Comparison of ENCODE assay signal across 24 mouse cellular contexts in genomic region chr6:104787502-104787901, GRCm38 (mm10).
DNase-seq lines count a peak whose midpoint lies in the region; ATAC-seq lines count a peak whose summit lies in the region.
"Had no signal": no experiment of that assay in that cellular context is flagged by ENCODE, and none has a peak within 500 bp of the region (broad histone marks: within the 10 kb centered on the region; RNA-seq: fewer than 3 reads in every experiment).

No protein-coding gene starts in this region.

- H3K27me3 ChIP-seq in midbrain, embryonic 14.5 days (ENCODE audit: control insufficient read depth, insufficient read depth, low read length), result no peaks in the 10 kb centered on the region
- no peaks in the 10 kb centered on the region for H3K27me3 ChIP-seq in midbrain, embryonic 13.5 days
- no peaks in the 10 kb centered on the region for H3K27me3 ChIP-seq in midbrain, embryonic 16.5 days (ENCODE audit: control insufficient read depth, insufficient read depth, low read depth, low read length)
- no peaks in the 10 kb centered on the region for H3K27me3 ChIP-seq in midbrain, embryonic 11.5 days (ENCODE audit: control insufficient read depth, insufficient read depth, low read length)
- H3K27me3 ChIP-seq: CH12.LX; embryonic facial prominence, embryonic 12.5 days; forebrain, embryonic 13.5 days; forebrain, embryonic 15.5 days; Patski had no signal

- H3K27ac ChIP-seq in midbrain, embryonic 14.5 days (replicated peaks; ENCODE audit: low read depth, low read length), result no peak overlapping the region
- no peak overlapping the region for H3K27ac ChIP-seq in midbrain, embryonic 13.5 days
- no peak overlapping the region for H3K27ac ChIP-seq in midbrain, embryonic 16.5 days (ENCODE audit: low read length)
- H3K27ac ChIP-seq in midbrain, embryonic 11.5 days (ENCODE audit: low read depth, low read length), result no peak overlapping the region
- H3K27ac ChIP-seq: embryonic facial prominence, embryonic 10.5 days; embryonic facial prominence, embryonic 12.5 days; forebrain, embryonic 13.5 days; forebrain, embryonic 15.5 days had no signal

- DNase-seq in midbrain, embryonic 14.5 days, result peak; percentile 15
- DNase-seq in midbrain, embryonic 11.5 days (ENCODE audit: low spot score, missing footprints), result no peak
- no peak for DNase-seq in cerebellum, postnatal 25 days
- DNase-seq: adrenal gland, adult 8-10 months; adrenal gland, postnatal 14 days; adrenal gland, postnatal 36 days; B cell, adult 2 months; cerebellum, adult 11 months; cerebellum, adult 18-20 months; cerebellum, adult 8-10 months; cerebellum, adult 9-11 months; cerebellum, postnatal 14 days; forebrain, postnatal 0 days had no signal

- 52% methylated on average over 2 of the region's 2 CpGs for WGBS in midbrain, embryonic 14.5 days
- 61% methylated on average over 2 of the region's 2 CpGs for WGBS in midbrain, embryonic 13.5 days
- WGBS in midbrain, embryonic 16.5 days, result 44% methylated on average over 2 of the region's 2 CpGs
- WGBS in midbrain, embryonic 11.5 days, result 75% methylated on average over 2 of the region's 2 CpGs

- H3K9me3 ChIP-seq in midbrain, embryonic 14.5 days (ENCODE audit: control insufficient read depth, low read length), result no peaks in the 10 kb centered on the region
- no peaks in the 10 kb centered on the region for H3K9me3 ChIP-seq in midbrain, embryonic 13.5 days
- no peaks in the 10 kb centered on the region for H3K9me3 ChIP-seq in midbrain, embryonic 16.5 days (replicated peaks; ENCODE audit: control insufficient read depth, low read length, poor library complexity, severe bottlenecking)
- H3K9me3 ChIP-seq in midbrain, embryonic 11.5 days (ENCODE audit: control insufficient read depth, low read length), result no peaks in the 10 kb centered on the region
- H3K9me3 ChIP-seq: embryonic facial prominence, embryonic 10.5 days; embryonic facial prominence, embryonic 12.5 days; forebrain, embryonic 13.5 days; forebrain, embryonic 15.5 days had no signal

- H3K4me1 ChIP-seq in midbrain, embryonic 14.5 days (ENCODE audit: control insufficient read depth, insufficient read depth, low read length), result no peaks in the 10 kb centered on the region
- no peaks in the 10 kb centered on the region for H3K4me1 ChIP-seq in midbrain, embryonic 13.5 days (replicated peaks)
- H3K4me1 ChIP-seq in midbrain, embryonic 16.5 days (ENCODE audit: control insufficient read depth, insufficient read depth, low read length), result no peaks in the 10 kb centered on the region
- H3K4me1 ChIP-seq in midbrain, embryonic 11.5 days (ENCODE audit: control insufficient read depth, insufficient read depth, low read length), result no peaks in the 10 kb centered on the region
- H3K4me1 ChIP-seq: embryonic facial prominence, embryonic 10.5 days; embryonic facial prominence, embryonic 12.5 days; forebrain, embryonic 13.5 days; forebrain, embryonic 15.5 days had no signal

- H3K36me3 ChIP-seq in midbrain, embryonic 14.5 days (ENCODE audit: control insufficient read depth, insufficient read depth, low read length), result no peaks in the 10 kb centered on the region
- no peaks in the 10 kb centered on the region for H3K36me3 ChIP-seq in midbrain, embryonic 13.5 days
- H3K36me3 ChIP-seq in midbrain, embryonic 16.5 days (ENCODE audit: control insufficient read depth, insufficient read depth, low read length), result no peaks in the 10 kb centered on the region
- H3K36me3 ChIP-seq in midbrain, embryonic 11.5 days (ENCODE audit: control insufficient read depth, insufficient read depth, low read length), result no peaks in the 10 kb centered on the region
- H3K36me3 ChIP-seq: embryonic facial prominence, embryonic 10.5 days; embryonic facial prominence, embryonic 12.5 days; forebrain, embryonic 15.5 days; G1E had no signal

- no peak overlapping the region for H3K9ac ChIP-seq in midbrain, embryonic 14.5 days (replicated peaks; ENCODE audit: low read length)
- no peak overlapping the region for H3K9ac ChIP-seq in midbrain, embryonic 13.5 days (replicated peaks)
- no peak overlapping the region for H3K9ac ChIP-seq in midbrain, embryonic 16.5 days (ENCODE audit: low read depth, low read length)
- H3K9ac ChIP-seq in midbrain, embryonic 11.5 days (ENCODE audit: low read length), result no peak overlapping the region
- H3K9ac ChIP-seq: embryonic facial prominence, embryonic 12.5 days; forebrain, embryonic 13.5 days; forebrain, embryonic 15.5 days; forebrain, postnatal 0 days had no signal

- H3K4me2 ChIP-seq in midbrain, embryonic 14.5 days (ENCODE audit: low read length), result no peak overlapping the region
- no peak overlapping the region for H3K4me2 ChIP-seq in midbrain, embryonic 13.5 days (replicated peaks)
- no peak overlapping the region for H3K4me2 ChIP-seq in midbrain, embryonic 16.5 days (ENCODE audit: low read length)
- H3K4me2 ChIP-seq in midbrain, embryonic 11.5 days, result no peak overlapping the region
- H3K4me2 ChIP-seq: embryonic facial prominence, embryonic 12.5 days; forebrain, embryonic 13.5 days; forebrain, embryonic 15.5 days had no signal

- no peak overlapping the region for H3K4me3 ChIP-seq in midbrain, embryonic 14.5 days (replicated peaks; ENCODE audit: low read depth, low read length)
- H3K4me3 ChIP-seq in midbrain, embryonic 13.5 days (replicated peaks), result no peak overlapping the region
- H3K4me3 ChIP-seq in midbrain, embryonic 16.5 days (ENCODE audit: low read depth, low read length), result no peak overlapping the region
- no peak overlapping the region for H3K4me3 ChIP-seq in midbrain, embryonic 11.5 days (ENCODE audit: low read depth, low read length)
- H3K4me3 ChIP-seq: embryonic facial prominence, embryonic 10.5 days; embryonic facial prominence, embryonic 12.5 days; forebrain, embryonic 13.5 days; forebrain, embryonic 15.5 days had no signal

- no peak for ATAC-seq in midbrain, embryonic 14.5 days (ENCODE audit: low FRiP score, low TSS enrichment)
- ATAC-seq in midbrain, embryonic 13.5 days, result no peak
- ATAC-seq in midbrain, embryonic 16.5 days, result peak; percentile 51; the same call in 1 of the 2 replicates
- ATAC-seq in midbrain, embryonic 11.5 days (ENCODE audit: low FRiP score), result no peak
- ATAC-seq: activated CD4-positive, CD25-positive, alpha-beta regulatory T cell, adult 4 months; CD4-positive, CD25-positive, alpha-beta regulatory T cell, adult 4 months; forebrain, embryonic 13.5 days; forebrain, embryonic 15.5 days; forebrain, postnatal 0 days; Patski had no signal
